ENCODE assay signal across 8 mouse cellular contexts in the genomic region with DNA sequence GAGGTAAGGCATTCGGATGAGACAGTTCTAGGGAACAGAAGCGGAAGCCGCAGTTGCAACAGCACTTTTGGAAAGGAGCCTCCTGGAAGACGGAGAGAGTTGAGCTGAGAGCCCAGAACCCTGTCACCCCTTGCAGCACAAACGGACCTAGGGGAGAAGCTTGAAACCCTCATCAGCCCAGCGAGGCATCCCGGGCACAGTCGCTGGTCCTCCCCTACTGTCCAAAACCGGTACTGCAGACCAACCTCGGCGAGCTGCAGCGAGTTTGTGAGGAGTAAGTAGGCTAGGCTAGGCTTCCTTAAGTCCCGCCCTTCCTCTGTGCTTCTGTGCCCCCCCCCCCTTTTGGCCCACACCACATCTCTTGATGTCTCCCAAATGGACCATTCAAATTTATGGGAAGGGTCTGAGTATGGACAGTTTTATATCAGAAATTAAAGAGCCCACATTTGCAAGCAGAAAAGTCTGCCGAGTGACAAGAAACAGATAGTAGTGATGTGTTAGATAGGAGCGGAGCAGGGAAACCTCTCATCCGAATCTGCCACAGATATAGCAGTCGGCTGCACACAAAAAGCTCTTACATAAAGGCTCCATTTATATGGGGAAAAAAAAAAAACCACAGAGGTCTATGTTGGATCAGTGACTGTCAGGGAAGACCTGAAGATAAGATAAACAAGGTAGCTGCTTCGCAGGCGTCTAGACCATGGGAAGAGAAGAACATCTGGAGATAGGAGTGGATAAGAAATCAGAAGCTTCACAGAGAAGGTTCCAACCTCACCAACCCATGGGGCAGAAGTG. TPM values are rescaled to one million over a fixed set of nuclear protein-coding genes. Genes with fewer than 3 reads are reported as not detected.
A peak's percentile ranks its signal among the peaks of the same experiment; 100 is the strongest.
DNase-seq lines count a peak whose midpoint lies in the region; ATAC-seq lines count a peak whose summit lies in the region.

No protein-coding gene starts in this region.

- DNase-seq in c-Kit-positive CD71-negative TER-119-negative erythroid progenitor cells, embryonic 14.5 days (ENCODE audit: low read depth): peak; percentile 60
- DNase-seq in kidney, postnatal 14 days: peak; percentile 88
- peak; percentile 20 for DNase-seq in liver, embryonic 13.5 days
- peak; percentile 46 for DNase-seq in telencephalon, adult 2 months (ENCODE audit: low read depth, low spot score)

- H3K36me3 ChIP-seq in forebrain, embryonic 12.5 days (replicated peaks): no peaks in the 10 kb centered on the region
- H3K36me3 ChIP-seq in heart, embryonic 16.5 days (ENCODE audit: control insufficient read depth, insufficient read depth): no peaks in the 10 kb centered on the region
- no peaks in the 10 kb centered on the region for H3K36me3 ChIP-seq in liver, embryonic 13.5 days
- no peaks in the 10 kb centered on the region for H3K36me3 ChIP-seq in neural tube, embryonic 13.5 days

- H3K27ac ChIP-seq in forebrain, embryonic 12.5 days: no peak overlapping the region
- no peak overlapping the region for H3K27ac ChIP-seq in heart, embryonic 16.5 days (ENCODE audit: low read length)
- no peak overlapping the region for H3K27ac ChIP-seq in liver, embryonic 13.5 days
- no peak overlapping the region for H3K27ac ChIP-seq in neural tube, embryonic 13.5 days (replicated peaks)

- H3K4me1 ChIP-seq in forebrain, embryonic 12.5 days: peaks cover 5% of the 10 kb centered on the region
- H3K4me1 ChIP-seq in heart, embryonic 16.5 days (ENCODE audit: control insufficient read depth, insufficient read depth, low read length): peaks cover 3% of the 10 kb centered on the region; the same call in 1 of the 2 replicates
- H3K4me1 ChIP-seq in liver, embryonic 13.5 days (replicated peaks): no peaks in the 10 kb centered on the region; the same call in 1 of the 2 replicates
- 0 out of 2 replicates have a peak, but pooled peaks cover 9% of the 10 kb centered on the region for H3K4me1 ChIP-seq in neural tube, embryonic 13.5 days (replicated peaks)

- H3K27me3 ChIP-seq in forebrain, embryonic 12.5 days: 0 out of 2 replicates have a peak, but pooled peaks cover 11% of the 10 kb centered on the region
- no peaks in the 10 kb centered on the region for H3K27me3 ChIP-seq in heart, embryonic 16.5 days (ENCODE audit: control insufficient read depth, insufficient read depth, low read length)
- 0 out of 2 replicates have a peak, but pooled peaks cover 9% of the 10 kb centered on the region for H3K27me3 ChIP-seq in liver, embryonic 13.5 days
- H3K27me3 ChIP-seq in neural tube, embryonic 13.5 days: no peaks in the 10 kb centered on the region

- peak; percentile 80 for ATAC-seq in CD4-positive, CD25-positive, alpha-beta regulatory T cell, adult 4 months
- ATAC-seq in forebrain, embryonic 12.5 days (ENCODE audit: low FRiP score): peak; percentile 41; the same call in 1 of the 2 replicates
- ATAC-seq in heart, embryonic 16.5 days (replicated peaks; ENCODE audit: extremely low read depth, insufficient read depth, low FRiP score): peak; percentile 46
- ATAC-seq in liver, embryonic 13.5 days (ENCODE audit: low read depth): no peak
- ATAC-seq in neural tube, embryonic 13.5 days (ENCODE audit: low read depth): peak; percentile 75

- no peak overlapping the region for H3K4me3 ChIP-seq in forebrain, embryonic 12.5 days (replicated peaks)
- H3K4me3 ChIP-seq in heart, embryonic 16.5 days (ENCODE audit: low read length): no peak overlapping the region; the same call in 1 of the 2 replicates
- H3K4me3 ChIP-seq in liver, embryonic 13.5 days (replicated peaks): no peak overlapping the region
- H3K4me3 ChIP-seq in neural tube, embryonic 13.5 days: no peak overlapping the region

- H3K9me3 ChIP-seq in forebrain, embryonic 12.5 days: no peaks in the 10 kb centered on the region
- no peaks in the 10 kb centered on the region for H3K9me3 ChIP-seq in heart, embryonic 16.5 days (replicated peaks; ENCODE audit: control insufficient read depth, low read length)
- no peaks in the 10 kb centered on the region for H3K9me3 ChIP-seq in liver, embryonic 13.5 days (replicated peaks)
- no peaks in the 10 kb centered on the region for H3K9me3 ChIP-seq in neural tube, embryonic 13.5 days

- H3K9ac ChIP-seq in forebrain, embryonic 12.5 days: no peak overlapping the region
- H3K9ac ChIP-seq in heart, embryonic 16.5 days (ENCODE audit: low read length): 0 out of 2 replicates have a peak overlapping the region, but pooled peaks have one; percentile 22
- no peak overlapping the region for H3K9ac ChIP-seq in liver, embryonic 13.5 days
- 0 out of 2 replicates have a peak overlapping the region, but pooled peaks have one; percentile 5 for H3K9ac ChIP-seq in neural tube, embryonic 13.5 days

- 31% methylated on average over 19 of the region's 19 CpGs for WGBS in forebrain, embryonic 12.5 days
- WGBS in heart, embryonic 16.5 days: 14% methylated on average over 19 of the region's 19 CpGs
- WGBS in liver, embryonic 13.5 days (ENCODE audit: insufficient replicate concordance): 15% methylated on average over 19 of the region's 19 CpGs
- WGBS in neural tube, embryonic 13.5 days: 29% methylated on average over 19 of the region's 19 CpGs

- peak overlapping the region; percentile 27; the same call in 1 of the 2 replicates for H3K4me2 ChIP-seq in forebrain, embryonic 12.5 days
- no peak overlapping the region; the same call in 1 of the 2 replicates for H3K4me2 ChIP-seq in heart, embryonic 16.5 days (ENCODE audit: low read depth, low read length)
- H3K4me2 ChIP-seq in liver, embryonic 13.5 days: no peak overlapping the region
- H3K4me2 ChIP-seq in neural tube, embryonic 13.5 days: peak overlapping the region; percentile 27; the same call in 1 of the 2 replicates

RNA-seq across cellular contexts. Expression of gene Zcchc24, which starts 31.5 kb away (rescaled TPM):
- polyA plus RNA-seq in CD4-positive, CD25-positive, alpha-beta regulatory T cell, adult 4 months (2017; shearing (Covaris generic)): 1 to 10 TPM in 1 of 2 experiments, under 1 TPM in 1; 0.84 to 1.3 TPM
- polyA plus RNA-seq in forebrain, embryonic 12.5 days (2016; fragmentation: Nextera tagmentation; extraction: Ambion mirVana): 12.3 and 14.2 TPM in 2 replicates
- polyA plus RNA-seq in heart, embryonic 16.5 days (2015; fragmentation: Nextera tagmentation; extraction: Ambion mirVana): 19.5 and 25.5 TPM in 2 replicates
- 4.3 and 5.1 TPM in 2 replicates for polyA plus RNA-seq in liver, embryonic 13.5 days (2015; fragmentation: Nextera tagmentation; extraction: Ambion mirVana)
- 14.2 and 16.7 TPM in 2 replicates for polyA plus RNA-seq in neural tube, embryonic 13.5 days (2015; fragmentation: Nextera tagmentation; extraction: Ambion mirVana)

RNA-seq across cellular contexts. Expression of gene Anxa11, which starts 41.6 kb away (rescaled TPM):
- polyA plus RNA-seq in CD4-positive, CD25-positive, alpha-beta regulatory T cell, adult 4 months (2017; shearing (Covaris generic)): 10 to 100 TPM; 59.7 to 84.6 TPM
- 3.2 and 4.6 TPM in 2 replicates for polyA plus RNA-seq in forebrain, embryonic 12.5 days (2016; fragmentation: Nextera tagmentation; extraction: Ambion mirVana)
- polyA plus RNA-seq in heart, embryonic 16.5 days (2015; fragmentation: Nextera tagmentation; extraction: Ambion mirVana): 33.9 and 38.1 TPM in 2 replicates
- 7.3 and 9.4 TPM in 2 replicates for polyA plus RNA-seq in liver, embryonic 13.5 days (2015; fragmentation: Nextera tagmentation; extraction: Ambion mirVana)
- 3.1 and 3.7 TPM in 2 replicates for polyA plus RNA-seq in neural tube, embryonic 13.5 days (2015; fragmentation: Nextera tagmentation; extraction: Ambion mirVana)

Comparison
In these comparisons a context has a peak if more than half of its experiments do, and no peak if none do; other contexts are left out.
1. DNase-seq: peak in every context shown above with its lines; median percentile 88 in kidney, postnatal 14 days; 60 in c-Kit-positive CD71-negative TER-119-negative erythroid progenitor cells, embryonic 14.5 days; 46 in telencephalon, adult 2 months; 20 in liver, embryonic 13.5 days.
2. H3K4me2 ChIP-seq: peak in forebrain, embryonic 12.5 days (single experiment) and neural tube, embryonic 13.5 days (single experiment); none in heart, embryonic 16.5 days (single experiment) and liver, embryonic 13.5 days (single experiment).
3. H3K9ac ChIP-seq: peak in heart, embryonic 16.5 days (single experiment) and neural tube, embryonic 13.5 days (single experiment); none in forebrain, embryonic 12.5 days (single experiment) and liver, embryonic 13.5 days (single experiment).